Mouse (Mus musculus) stomach, postnatal 0 days (tissue): ENCODE results near the gene Flnb. TPM values are rescaled to one million over a fixed set of nuclear protein-coding genes. Genes with fewer than 3 reads are reported as not detected.

Experiments used
- ATAC-seq: fragments of 200-750 bp; cut with Nextera tagmentation; 2 replicates; pipeline ENCODE4 v1.8.0; 2017; ENCODE audit not compliant: low FRiP score, low TSS enrichment
- DNase-seq: peaks from one replicate; pipeline ENCODE4 v3.0.0-alpha.2; 2016; ENCODE audit warnings: low spot score
- H3K27ac ChIP-seq: fragments of 300-500 bp; sonication (generic); replicated peaks from 2 replicates; pipeline ENCODE4 v1.5.1; 2014; ENCODE audit warnings: mild to moderate bottlenecking, control low read depth
- H3K27me3 ChIP-seq: fragments of 300-500 bp; sonication (generic); 2 replicates; pipeline ENCODE4 v1.6.1; 2014; ENCODE audit warnings: low read length; ENCODE audit not compliant: control insufficient read depth, insufficient read depth
- H3K36me3 ChIP-seq: fragments of 300-500 bp; sonication (generic); 2 replicates; pipeline ENCODE4 v1.6.1; 2014; ENCODE audit warnings: low read length, mixed read lengths; ENCODE audit not compliant: control insufficient read depth, insufficient read depth
- H3K4me1 ChIP-seq: fragments of 300-500 bp; sonication (generic); replicated peaks from 2 replicates; pipeline ENCODE4 v1.6.1; 2014; ENCODE audit warnings: antibody characterized with exemption; ENCODE audit not compliant: control insufficient read depth, insufficient read depth
- H3K4me2 ChIP-seq: fragments of 300-500 bp; sonication (generic); replicated peaks from 2 replicates; pipeline ENCODE4 v1.6.1; 2014; ENCODE audit warnings: low read depth, mild to moderate bottlenecking, control low read depth, moderate library complexity
- H3K4me3 ChIP-seq: fragments of 300-500 bp; sonication (generic); 2 replicates; pipeline ENCODE4 v1.5.1; 2014; ENCODE audit warnings: low read depth, low read length, control low read depth
- H3K9ac ChIP-seq: fragments of 300-500 bp; sonication (generic); 2 replicates; pipeline ENCODE4 v1.6.1; 2014; ENCODE audit warnings: mild to moderate bottlenecking, low read length, control low read depth, mixed read lengths
- H3K9me3 ChIP-seq: fragments of 300-500 bp; sonication (generic); 2 replicates; pipeline ENCODE4 v1.6.1; 2016; ENCODE audit warnings: low read length; ENCODE audit not compliant: control insufficient read depth
- CTCF ChIP-seq: IDR thresholded peaks from 2 replicates; pipeline ENCODE4 v1.5.1; 2016; ENCODE audit warnings: antibody characterized with exemption, low read depth, mild to moderate bottlenecking, moderate library complexity
- EP300 ChIP-seq: optimal IDR thresholded peaks from 2 replicates; pipeline ENCODE3; 2016; ENCODE audit warnings: antibody characterized with exemption
- WGBS: fragments of 180-500 bp; shearing (Covaris S2); extraction: QIAGEN DNeasy Blood & Tissue Kit; methylation state at CpG from one replicate; pipeline ENCODE4 v1.1.7; 2014; 5-methylcytosine and 5-hydroxymethylcytosine counted together
- polyA plus RNA-seq: library from polyadenylated mRNA; unstranded; fragments of >200 nt; fragmentation: Nextera tagmentation; extraction: Ambion mirVana; gene quantifications from 2 replicates; pipeline ENCODE4 v1.2.1, GENCODE M21; 2015

The Flnb gene
- polyA plus RNA-seq, 1 experiment from 2014 or later = 8.3 TPM

DNA sequence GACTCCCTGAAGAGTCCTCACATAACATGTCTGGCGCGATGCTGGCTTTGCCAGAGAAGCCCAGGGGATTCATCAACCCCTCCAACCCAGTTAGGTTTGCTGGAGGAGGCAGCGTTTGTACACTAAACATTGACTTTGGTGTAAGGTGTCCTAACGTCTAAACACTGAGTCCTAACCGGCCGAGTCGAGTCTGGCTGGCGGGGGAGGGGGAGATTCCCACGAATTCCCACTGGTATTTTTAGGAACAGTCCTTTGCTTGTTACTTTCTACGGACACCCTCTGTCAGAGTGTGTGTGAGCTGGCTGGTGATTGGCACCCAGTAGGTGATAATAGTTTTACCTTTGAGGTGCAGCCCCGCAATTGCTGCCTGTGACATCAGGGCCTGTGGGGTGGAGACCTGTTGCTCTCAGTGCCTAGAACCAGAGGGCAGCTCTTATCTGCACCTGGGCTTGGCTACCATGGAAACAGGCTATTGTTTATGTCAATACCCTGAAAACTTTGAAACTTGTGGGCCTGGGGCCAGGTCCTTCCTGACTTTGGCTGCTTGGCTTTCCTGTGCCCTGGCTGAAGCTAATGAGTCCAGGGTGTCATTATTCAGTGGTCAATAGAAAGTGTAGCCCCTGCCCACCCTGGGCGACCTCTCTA is 135.0 kb downstream of the Flnb start:
- Histone ChIP-seq H3K27ac (peak overlapping the region; percentile 50), H3K36me3 (peaks cover 12% of the 10 kb centered on the region), H3K4me3 (no peak overlapping the region), H3K4me2 (no peak overlapping the region), H3K9me3 (no peaks in the 10 kb centered on the region), H3K9ac (peak overlapping the region; percentile 8; the same call in 1 of the 2 replicates), H3K27me3 (no peaks in the 10 kb centered on the region), H3K4me1 (peaks cover 6% of the 10 kb centered on the region; the same call in 1 of the 2 replicates)
- TF ChIP-seq EP300 (no peak), CTCF (no peak)
- DNase-seq (peak; percentile 86), ATAC-seq (peak; percentile 89)
- WGBS = 21% methylated on average over 12 of the region's 12 CpGs

DNA sequence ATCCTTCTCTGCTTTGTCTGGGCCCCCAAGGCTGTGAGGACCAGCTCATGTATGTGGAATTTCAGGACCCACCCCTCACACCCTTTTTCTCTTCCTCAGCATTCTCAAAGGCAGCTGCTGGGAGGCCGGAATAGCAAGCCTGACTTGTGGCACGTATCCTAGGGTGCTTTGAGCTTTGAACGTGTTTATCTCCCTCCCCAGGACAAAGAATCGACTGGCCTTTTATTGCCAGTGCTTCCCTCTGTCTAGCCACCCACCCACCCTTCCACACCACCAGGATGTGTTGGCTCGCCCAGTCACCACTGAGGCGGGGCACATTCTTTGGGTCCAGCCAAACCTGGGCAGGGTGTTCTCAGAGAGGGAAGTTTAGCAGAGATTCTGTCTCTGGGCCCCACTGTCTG is 136.3 kb downstream of the Flnb start:
- Histone ChIP-seq H3K36me3 (peaks cover 3% of the 10 kb centered on the region), H3K4me3 (no peak overlapping the region), H3K27me3 (no peaks in the 10 kb centered on the region), H3K4me2 (no peak overlapping the region), H3K9me3 (no peaks in the 10 kb centered on the region), H3K4me1 (peaks cover 6% of the 10 kb centered on the region; the same call in 1 of the 2 replicates), H3K27ac (peak overlapping the region; percentile 50), H3K9ac (no peak overlapping the region)
- 27% methylated on average over 6 of the region's 6 CpGs for WGBS
- ATAC-seq = peak; percentile 44
- no peak for TF ChIP-seq CTCF
- no peak for TF ChIP-seq EP300
- peak; percentile 60 for DNase-seq

DNA sequence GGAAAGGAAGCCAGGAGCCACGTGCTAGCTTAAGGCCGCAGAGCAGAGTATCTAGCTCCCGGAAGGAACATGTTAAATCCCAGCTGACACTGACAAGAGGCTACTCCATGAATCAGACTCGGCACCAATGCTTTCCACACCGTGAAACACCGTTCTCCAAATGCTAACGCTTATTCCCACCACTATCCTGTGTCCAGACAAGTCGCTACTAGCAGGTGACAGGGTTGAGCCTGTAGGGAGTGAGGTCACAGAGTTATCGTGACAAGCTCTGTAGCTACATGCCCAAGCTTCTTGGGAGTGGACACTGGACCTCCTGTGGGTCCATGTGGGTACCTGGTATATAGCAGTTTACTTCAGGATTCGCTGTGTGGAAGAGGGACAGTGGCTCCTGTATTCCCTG is 138.7 kb downstream of the Flnb start:
- ATAC-seq = no peak
- no peak for DNase-seq
- H3K27ac ChIP-seq = no peak overlapping the region
- 56% methylated on average over 10 of the region's 10 CpGs for WGBS
- no peak for TF ChIP-seq CTCF
- no peak overlapping the region for H3K4me3 ChIP-seq
- no peak overlapping the region for H3K4me2 ChIP-seq
- H3K36me3 ChIP-seq = no peaks in the 10 kb centered on the region
- H3K4me1 ChIP-seq = peaks cover 6% of the 10 kb centered on the region; the same call in 1 of the 2 replicates
- no peaks in the 10 kb centered on the region for H3K27me3 ChIP-seq
- no peak overlapping the region for H3K9ac ChIP-seq
- H3K9me3 ChIP-seq = no peaks in the 10 kb centered on the region

DNA sequence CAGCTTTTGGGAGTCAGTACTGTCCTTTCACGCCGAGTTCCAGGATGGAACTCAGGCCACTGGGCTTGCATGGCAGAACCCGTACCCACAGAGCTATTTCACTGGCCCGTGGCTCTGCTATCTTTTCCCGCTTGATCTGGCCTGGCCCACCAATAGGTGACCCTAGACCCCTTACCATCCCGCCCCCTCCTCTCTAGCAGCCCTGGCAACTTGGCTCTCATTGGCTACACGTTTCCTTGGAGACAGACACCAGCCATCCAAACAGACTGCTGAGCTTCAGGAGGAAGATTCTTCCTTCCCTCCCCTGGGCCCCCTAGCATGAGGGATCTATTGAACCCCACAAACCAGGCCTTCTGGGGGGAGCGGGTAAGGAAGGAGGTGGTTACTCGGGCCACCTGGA is 139.3 kb downstream of the Flnb start, which contains the start of gene Gm45521:
Gene Gm45521 (plus strand): TSS at position 240 of the 400 bp plus-strand sequence.
- Histone ChIP-seq H3K27me3 (no peaks in the 10 kb centered on the region), H3K27ac (no peak within 1 kb of the TSS), H3K9ac (no peak within 1 kb of the TSS), H3K36me3 (no peaks in the 10 kb centered on the region), H3K4me1 (peaks cover 6% of the 10 kb centered on the region; the same call in 1 of the 2 replicates), H3K4me2 (no peak within 1 kb of the TSS), H3K9me3 (no peaks in the 10 kb centered on the region), H3K4me3 (no peak within 1 kb of the TSS)
- TF ChIP-seq EP300 (no peak), CTCF (no peak)
- DNase-seq = no peak
- WGBS = 52% methylated on average over 9 of the region's 9 CpGs
- ATAC-seq = no peak

DNA sequence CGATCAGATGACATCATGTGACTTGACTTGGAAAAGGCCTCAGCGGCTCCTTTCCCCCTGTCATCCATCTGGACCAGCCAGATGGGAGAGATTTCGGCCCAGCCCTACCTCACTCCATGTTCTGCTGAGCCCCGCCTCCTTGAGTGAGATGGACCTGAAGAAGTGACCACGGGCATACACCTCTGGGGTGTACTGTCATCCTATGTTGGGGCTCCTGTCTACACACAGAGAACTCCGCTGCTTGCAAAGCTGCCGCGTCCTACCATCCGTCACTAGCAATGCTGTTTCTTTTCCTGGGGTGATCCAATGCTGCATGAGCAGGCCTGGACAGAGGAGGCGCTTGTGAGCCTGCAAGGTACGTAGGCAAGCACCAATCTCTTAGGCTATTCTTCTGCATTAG is 142.9 kb downstream of the Flnb start:
- DNase-seq (peak; percentile 52), ATAC-seq (peak; percentile 11)

DNA sequence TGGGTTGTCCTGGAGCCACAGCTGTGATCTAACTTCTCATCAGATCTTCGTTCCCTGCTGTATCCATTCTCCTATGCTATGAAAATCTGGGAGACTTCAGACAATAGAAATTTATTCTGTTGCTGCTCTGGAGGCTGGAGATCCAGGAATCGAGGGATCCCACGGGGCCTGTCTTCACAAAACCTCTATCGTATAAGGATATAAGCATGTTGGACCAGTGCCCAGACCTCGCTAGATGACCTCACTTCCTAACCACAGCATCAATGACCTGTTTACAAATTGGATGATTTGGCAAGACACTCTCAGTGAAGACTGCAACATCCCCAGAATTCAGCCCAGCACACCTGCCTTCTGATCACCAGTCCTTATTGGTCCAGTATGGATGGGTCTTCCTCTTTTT is 144.0 kb downstream of the Flnb start:
- H3K9ac ChIP-seq = no peak overlapping the region
- H3K36me3 ChIP-seq = no peaks in the 10 kb centered on the region
- H3K4me2 ChIP-seq = no peak overlapping the region
- H3K4me3 ChIP-seq = no peak overlapping the region
- 35% methylated on average over 5 of the region's 5 CpGs for WGBS
- no peak overlapping the region for H3K27ac ChIP-seq
- no peaks in the 10 kb centered on the region for H3K27me3 ChIP-seq
- DNase-seq (no peak), ATAC-seq (no peak)
- no peaks in the 10 kb centered on the region for H3K9me3 ChIP-seq
- no peaks in the 10 kb centered on the region for H3K4me1 ChIP-seq
- TF ChIP-seq EP300 (no peak), CTCF (no peak)

More for the DNA sequence above, 142.9 kb downstream of the Flnb start:
- no peak overlapping the region for H3K9ac ChIP-seq
- no peak for TF ChIP-seq EP300
- TF ChIP-seq CTCF = peak; percentile 65
- no peak overlapping the region for H3K27ac ChIP-seq
- H3K4me3 ChIP-seq = no peak overlapping the region
- no peaks in the 10 kb centered on the region for H3K27me3 ChIP-seq
- 68% methylated on average over 11 of the region's 11 CpGs for WGBS
- no peaks in the 10 kb centered on the region for H3K4me1 ChIP-seq
- H3K4me2 ChIP-seq = no peak overlapping the region
- no peaks in the 10 kb centered on the region for H3K9me3 ChIP-seq
- no peaks in the 10 kb centered on the region for H3K36me3 ChIP-seq
